Mouse (Mus musculus) embryonic facial prominence, embryonic 10.5 days (tissue): ENCODE results near the gene Sec14l4. TPM values are rescaled to one million over a fixed set of nuclear protein-coding genes. Genes with fewer than 3 reads are reported as not detected.
A peak's percentile ranks its signal among the peaks of the same experiment; 100 is the strongest.

Experiments
- DNase-seq: peaks from one replicate; pipeline ENCODE4 v3.0.0-alpha.2; 2017; ENCODE audit warnings: low spot score
- H3K27ac ChIP-seq: fragments of 300-500 bp; sonication (generic); replicated peaks from 2 replicates; pipeline ENCODE4 v1.5.1; 2016; ENCODE audit warnings: mild to moderate bottlenecking
- H3K27me3 ChIP-seq: fragments of 300-500 bp; sonication (generic); replicated peaks from 2 replicates; pipeline ENCODE4 v1.6.1; 2016; ENCODE audit warnings: low read depth, mild to moderate bottlenecking; ENCODE audit not compliant: poor library complexity, severe bottlenecking
- H3K36me3 ChIP-seq: fragments of 300-500 bp; sonication (generic); replicated peaks from 2 replicates; pipeline ENCODE4 v1.6.1; 2016; ENCODE audit warnings: mild to moderate bottlenecking, moderate library complexity
- H3K4me1 ChIP-seq: fragments of 300-500 bp; sonication (generic); 2 replicates; pipeline ENCODE4 v1.6.1; 2016
- H3K4me3 ChIP-seq: fragments of 300-500 bp; sonication (generic); 2 replicates; pipeline ENCODE4 v1.5.1; 2016; ENCODE audit warnings: mild to moderate bottlenecking, moderate library complexity
- H3K9me3 ChIP-seq: fragments of 300-500 bp; sonication (generic); 2 replicates; pipeline ENCODE4 v1.6.1; 2016; ENCODE audit warnings: mild to moderate bottlenecking
- WGBS: fragments of 180-500 bp; shearing (Covaris S2); methylation state at CpG from one replicate; pipeline ENCODE4 v1.1.7; 2016; 5-methylcytosine and 5-hydroxymethylcytosine counted together
- polyA plus RNA-seq: library from polyadenylated mRNA; unstranded; fragments of >200 nt; fragmentation: Nextera tagmentation; extraction: Ambion mirVana; gene quantifications from 2 replicates; pipeline ENCODE4 v1.2.1, GENCODE M21; 2016

The Sec14l4 gene
- polyA plus RNA-seq, 1 experiment from 2014 or later: not detected

- Histone ChIP-seq H3K27me3 (no peaks in the 10 kb centered on the region), H3K9me3 (no peaks in the 10 kb centered on the region), H3K27ac (peak overlapping the region; percentile 93), H3K4me1 (peaks cover 35% of the 10 kb centered on the region), H3K36me3 (peaks cover 29% of the 10 kb centered on the region), H3K4me3 (peak overlapping the region; percentile 68)
- 7% methylated on average over 24 of the region's 24 CpGs for WGBS
- peak; percentile 73 for DNase-seq
Observed at GRCm38 (mm10) chr11:4094378-4095170, 63.3 kb downstream of the Sec14l4 start.

- Histone ChIP-seq H3K27ac (peak within 1 kb of the TSS; percentile 93), H3K9me3 (no peaks in the 10 kb centered on the region), H3K27me3 (no peaks in the 10 kb centered on the region), H3K36me3 (peaks cover 29% of the 10 kb centered on the region), H3K4me1 (peaks cover 35% of the 10 kb centered on the region), H3K4me3 (peak within 1 kb of the TSS; percentile 68)
- 7% methylated on average over 34 of the region's 34 CpGs for WGBS
- peak; percentile 70 for DNase-seq
Observed at GRCm38 (mm10) chr11:4095171-4096053, 64.2 kb downstream of the Sec14l4 start, which contains the start of gene Mtfp1. TSS of gene Mtfp1 (minus strand) at chr11:4095445.

- H3K4me1 ChIP-seq: peaks cover 35% of the 10 kb centered on the region
- peak overlapping the region; percentile 93 for H3K27ac ChIP-seq
- DNase-seq: peak; percentile 98
- H3K4me3 ChIP-seq: peak overlapping the region; percentile 68
- WGBS: 4% methylated on average over 45 of the region's 45 CpGs
- peaks cover 21% of the 10 kb centered on the region for H3K36me3 ChIP-seq
- no peaks in the 10 kb centered on the region for H3K9me3 ChIP-seq
- H3K27me3 ChIP-seq: no peaks in the 10 kb centered on the region
Observed at GRCm38 (mm10) chr11:4096054-4096984, 65.1 kb downstream of the Sec14l4 start.

DNA sequence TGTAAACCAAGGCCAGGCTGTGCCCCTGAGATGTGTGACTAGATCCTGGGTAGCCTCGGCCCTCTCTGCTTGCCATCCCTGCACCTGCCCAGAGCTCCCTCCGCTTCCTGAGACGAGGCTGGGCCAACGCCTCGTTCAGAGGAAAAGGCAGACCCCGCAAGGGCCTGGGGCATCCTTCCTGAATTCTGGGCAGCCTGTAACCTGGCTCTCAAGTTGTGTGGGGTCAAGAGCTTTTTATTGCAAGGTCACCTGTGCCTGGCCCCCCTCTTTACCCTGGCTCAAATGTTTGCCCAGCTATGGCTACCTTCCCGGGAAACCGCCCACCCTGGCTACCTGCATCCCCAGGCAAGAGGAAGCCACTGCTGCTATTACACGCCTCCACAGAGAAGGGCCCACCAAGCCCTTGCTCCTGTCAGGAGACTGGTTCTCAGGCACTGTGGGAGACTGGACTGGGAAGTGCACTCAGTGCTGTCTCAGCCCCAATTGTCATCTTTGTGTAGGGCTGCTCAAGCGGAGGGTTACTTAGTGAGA, 65.9 kb downstream of the Sec14l4 start:
- H3K4me1 ChIP-seq: peaks cover 35% of the 10 kb centered on the region
- DNase-seq: no peak
- WGBS: 30% methylated on average over 10 of the region's 10 CpGs
- H3K4me3 ChIP-seq: peak overlapping the region; percentile 68
- H3K9me3 ChIP-seq: no peaks in the 10 kb centered on the region
- H3K36me3 ChIP-seq: peaks cover 13% of the 10 kb centered on the region
- no peaks in the 10 kb centered on the region for H3K27me3 ChIP-seq
- H3K27ac ChIP-seq: peak overlapping the region; percentile 93

Other genes with a start within 250 kb of the Sec14l4 start
- gene Osbp2, start 167.6 kb upstream of the Sec14l4 start, polyA plus RNA-seq: 0.82 and 1.2 TPM in 2 replicates
- 0.61 and 0.97 TPM in 2 replicates for gene 4921536K21Rik, start 136.4 kb upstream of the Sec14l4 start, polyA plus RNA-seq
- 16.6 and 17.0 TPM in 2 replicates for gene Dusp18, start 136.2 kb upstream of the Sec14l4 start, polyA plus RNA-seq
- 3.1 and 3.5 TPM in 2 replicates for gene Slc35e4, start 116.8 kb upstream of the Sec14l4 start, polyA plus RNA-seq
- gene Tcn2, start 99.3 kb upstream of the Sec14l4 start, polyA plus RNA-seq: 23.7 and 23.9 TPM in 2 replicates
- gene Pes1, start 67.5 kb upstream of the Sec14l4 start, polyA plus RNA-seq: 108 and 119 TPM in 2 replicates
- gene 4930556J24Rik, start 54.7 kb upstream of the Sec14l4 start, polyA plus RNA-seq: 0.37 and 0.52 TPM in 2 replicates
- 0.55 and 0.58 TPM in 2 replicates for gene Gal3st1, start 47.8 kb upstream of the Sec14l4 start, polyA plus RNA-seq
- gene Sec14l3, start 33.4 kb downstream of the Sec14l4 start, polyA plus RNA-seq: not detected in 2 replicates
- 14.6 and 15.6 TPM in 2 replicates for gene Mtfp1, start 64.0 kb downstream of the Sec14l4 start, polyA plus RNA-seq
- 1.7 and 2.0 TPM in 2 replicates for gene Sec14l2, start 92.0 kb downstream of the Sec14l4 start, polyA plus RNA-seq
- gene Rnf215, start 103.7 kb downstream of the Sec14l4 start, polyA plus RNA-seq: 21.2 and 22.8 TPM in 2 replicates
- gene Ccdc157, start 128.8 kb downstream of the Sec14l4 start, polyA plus RNA-seq: 7.2 and 8.0 TPM in 2 replicates
- gene Sf3a1, start 128.9 kb downstream of the Sec14l4 start, polyA plus RNA-seq: 102 and 105 TPM in 2 replicates
- 27.4 and 31.0 TPM in 2 replicates for gene Tbc1d10a, start 155.3 kb downstream of the Sec14l4 start, polyA plus RNA-seq
- gene Castor1, start 186.8 kb downstream of the Sec14l4 start, polyA plus RNA-seq: 2.2 and 2.4 TPM in 2 replicates
- gene Osm, start 205.0 kb downstream of the Sec14l4 start, polyA plus RNA-seq: not detected in 2 replicates
- gene Lif, start 226.1 kb downstream of the Sec14l4 start, polyA plus RNA-seq: 0.09 and 0.36 TPM in 2 replicates